47 mouse cellular contexts compared by ENCODE assay signal in genomic region chr19:12113807-12114206, GRCm38 (mm10). TPM values are rescaled to one million over a fixed set of nuclear protein-coding genes. Genes with fewer than 3 reads are reported as not detected.
"Had no signal": no experiment of that assay in that cellular context is flagged by ENCODE, and none has a peak within 500 bp of the region (broad histone marks: within the 10 kb centered on the region; RNA-seq: fewer than 3 reads in every experiment).

No protein-coding gene starts in this region.

- DNase-seq: left cerebral cortex, postnatal 4 days; liver; liver, embryonic 13.5 days; liver, postnatal 0 days; lung, adult 18-20 months; lung, adult 2 months; lung, embryonic 14.5 days; lung, postnatal 10 days; lung, postnatal 14 days; lung, postnatal 36 days; lung, postnatal 4 days; midbrain, embryonic 14.5 days had no signal

- H3K27ac ChIP-seq: limb, embryonic 10.5 days; limb, embryonic 12.5 days; limb, embryonic 13.5 days; limb, embryonic 15.5 days; liver, embryonic 12.5 days; liver, embryonic 13.5 days; liver, embryonic 14.5 days; liver, embryonic 15.5 days; lung, embryonic 15.5 days; macrophage; midbrain, embryonic 10.5 days; midbrain, embryonic 12.5 days; midbrain, embryonic 13.5 days; midbrain, embryonic 15.5 days had no signal

- H3K4me1 ChIP-seq: limb, embryonic 10.5 days; limb, embryonic 12.5 days; limb, embryonic 13.5 days; limb, embryonic 15.5 days; liver, embryonic 12.5 days; liver, embryonic 13.5 days; liver, embryonic 15.5 days; lung, embryonic 15.5 days; megakaryocyte, embryonic 14.5 days; midbrain, embryonic 10.5 days; midbrain, embryonic 12.5 days; midbrain, embryonic 13.5 days; midbrain, embryonic 15.5 days had no signal

- H3K9ac ChIP-seq: limb, embryonic 12.5 days; limb, embryonic 13.5 days; limb, embryonic 15.5 days; liver, embryonic 12.5 days; liver, embryonic 13.5 days; liver, embryonic 14.5 days; liver, embryonic 15.5 days; liver, postnatal 0 days; lung, embryonic 14.5 days; lung, embryonic 15.5 days; midbrain, embryonic 12.5 days; midbrain, embryonic 13.5 days; midbrain, embryonic 15.5 days had no signal

- H3K4me2 ChIP-seq: limb, embryonic 12.5 days; limb, embryonic 13.5 days; limb, embryonic 15.5 days; liver, embryonic 11.5 days; liver, embryonic 12.5 days; liver, embryonic 13.5 days; liver, embryonic 15.5 days; lung, embryonic 14.5 days; lung, embryonic 15.5 days; midbrain, embryonic 11.5 days; midbrain, embryonic 12.5 days; midbrain, embryonic 13.5 days; midbrain, embryonic 15.5 days had no signal

- H3K27me3 ChIP-seq: limb, embryonic 12.5 days; limb, embryonic 13.5 days; limb, embryonic 15.5 days; liver, embryonic 12.5 days; liver, embryonic 13.5 days; liver, embryonic 15.5 days; lung, embryonic 15.5 days; megakaryocyte, embryonic 14.5 days; midbrain, embryonic 12.5 days; midbrain, embryonic 13.5 days; midbrain, embryonic 15.5 days had no signal

- H3K36me3 ChIP-seq: limb, embryonic 10.5 days; limb, embryonic 12.5 days; limb, embryonic 13.5 days; limb, embryonic 15.5 days; liver, embryonic 12.5 days; liver, embryonic 13.5 days; liver, embryonic 15.5 days; lung, embryonic 15.5 days; midbrain, embryonic 10.5 days; midbrain, embryonic 12.5 days; midbrain, embryonic 13.5 days; midbrain, embryonic 15.5 days had no signal

- H3K4me3 ChIP-seq: limb, embryonic 10.5 days; limb, embryonic 12.5 days; limb, embryonic 13.5 days; limb, embryonic 15.5 days; liver, embryonic 12.5 days; liver, embryonic 13.5 days; liver, embryonic 15.5 days; lung, embryonic 15.5 days; megakaryocyte, embryonic 14.5 days; midbrain, embryonic 10.5 days; midbrain, embryonic 12.5 days; midbrain, embryonic 13.5 days; midbrain, embryonic 15.5 days; myocyte had no signal

- H3K9me3 ChIP-seq: limb, embryonic 10.5 days; limb, embryonic 12.5 days; limb, embryonic 13.5 days; limb, embryonic 15.5 days; liver, embryonic 12.5 days; liver, embryonic 13.5 days; liver, embryonic 15.5 days; lung, embryonic 15.5 days; megakaryocyte, embryonic 14.5 days; midbrain, embryonic 10.5 days; midbrain, embryonic 12.5 days; midbrain, embryonic 13.5 days; midbrain, embryonic 15.5 days had no signal

RNA-seq across cellular contexts. Expression of gene Olfr1428, which starts 1.9 kb away (rescaled TPM):
- total RNA-seq: left cerebral cortex, adult 8-10 months; left cerebral cortex, postnatal 10 days; left cerebral cortex, postnatal 14 days; left cerebral cortex, postnatal 25 days; left cerebral cortex, postnatal 36 days; left cerebral cortex, postnatal 4 days; liver, adult 2 months; megakaryocyte progenitor cell, adult 5-6 weeks; megakaryocyte, adult 5-6 weeks; megakaryocyte-erythroid progenitor cell, adult 5-6 weeks; midbrain, postnatal 0 days; monocyte, adult 5-6 weeks had no signal
- polyA plus RNA-seq: limb, embryonic 10.5 days; limb, embryonic 11.5 days; limb, embryonic 12.5 days; limb, embryonic 13.5 days; limb, embryonic 14.5 days; limb, embryonic 15.5 days; liver, adult 2 months; liver, embryonic 11.5 days; liver, embryonic 12.5 days; liver, embryonic 13.5 days; liver, embryonic 14.5 days; liver, embryonic 15.5 days; liver, embryonic 16.5 days; liver, postnatal 0 days; lung, adult 2 months; lung, embryonic 14.5 days; lung, embryonic 15.5 days; lung, embryonic 16.5 days; lung, postnatal 0 days; macrophage; midbrain, embryonic 10.5 days; midbrain, embryonic 11.5 days; midbrain, embryonic 12.5 days; midbrain, embryonic 13.5 days; midbrain, embryonic 14.5 days; midbrain, embryonic 15.5 days; midbrain, embryonic 16.5 days; midbrain, postnatal 0 days; myocyte; neural tube, embryonic 11.5 days had no signal

RNA-seq across cellular contexts. Expression of gene Olfr76, which starts 9.2 kb away (rescaled TPM):
- total RNA-seq: left cerebral cortex, adult 8-10 months; left cerebral cortex, postnatal 10 days; left cerebral cortex, postnatal 14 days; left cerebral cortex, postnatal 25 days; left cerebral cortex, postnatal 36 days; left cerebral cortex, postnatal 4 days; liver, adult 2 months; megakaryocyte progenitor cell, adult 5-6 weeks; megakaryocyte, adult 5-6 weeks; megakaryocyte-erythroid progenitor cell, adult 5-6 weeks; midbrain, postnatal 0 days; monocyte, adult 5-6 weeks had no signal
- polyA plus RNA-seq: limb, embryonic 10.5 days; limb, embryonic 11.5 days; limb, embryonic 12.5 days; limb, embryonic 13.5 days; limb, embryonic 14.5 days; limb, embryonic 15.5 days; liver, adult 2 months; liver, embryonic 12.5 days; liver, embryonic 13.5 days; liver, embryonic 14.5 days; liver, embryonic 15.5 days; liver, embryonic 16.5 days; liver, postnatal 0 days; lung, adult 2 months; lung, embryonic 14.5 days; lung, embryonic 15.5 days; lung, embryonic 16.5 days; lung, postnatal 0 days; macrophage; midbrain, embryonic 10.5 days; midbrain, embryonic 11.5 days; midbrain, embryonic 12.5 days; midbrain, embryonic 13.5 days; midbrain, embryonic 14.5 days; midbrain, embryonic 15.5 days; midbrain, embryonic 16.5 days; midbrain, postnatal 0 days; myocyte; neural tube, embryonic 11.5 days had no signal

RNA-seq across cellular contexts. Expression of gene Olfr1427, which starts 10.7 kb away (rescaled TPM):
- total RNA-seq: left cerebral cortex, adult 8-10 months; left cerebral cortex, postnatal 10 days; left cerebral cortex, postnatal 14 days; left cerebral cortex, postnatal 25 days; left cerebral cortex, postnatal 36 days; left cerebral cortex, postnatal 4 days; liver, adult 2 months; megakaryocyte progenitor cell, adult 5-6 weeks; megakaryocyte, adult 5-6 weeks; megakaryocyte-erythroid progenitor cell, adult 5-6 weeks; midbrain, postnatal 0 days; monocyte, adult 5-6 weeks had no signal
- polyA plus RNA-seq: limb, embryonic 10.5 days; limb, embryonic 11.5 days; limb, embryonic 12.5 days; limb, embryonic 13.5 days; limb, embryonic 14.5 days; limb, embryonic 15.5 days; liver, adult 2 months; liver, embryonic 11.5 days; liver, embryonic 12.5 days; liver, embryonic 13.5 days; liver, embryonic 14.5 days; liver, embryonic 15.5 days; liver, embryonic 16.5 days; liver, postnatal 0 days; lung, adult 2 months; lung, embryonic 14.5 days; lung, embryonic 15.5 days; lung, embryonic 16.5 days; lung, postnatal 0 days; macrophage; midbrain, embryonic 10.5 days; midbrain, embryonic 11.5 days; midbrain, embryonic 12.5 days; midbrain, embryonic 13.5 days; midbrain, embryonic 14.5 days; midbrain, embryonic 15.5 days; midbrain, embryonic 16.5 days; midbrain, postnatal 0 days; myocyte; neural tube, embryonic 11.5 days had no signal

RNA-seq across cellular contexts. Expression of gene Olfr1426, which starts 22.0 kb away (rescaled TPM):
- total RNA-seq: left cerebral cortex, adult 8-10 months; left cerebral cortex, postnatal 10 days; left cerebral cortex, postnatal 14 days; left cerebral cortex, postnatal 25 days; left cerebral cortex, postnatal 36 days; left cerebral cortex, postnatal 4 days; liver, adult 2 months; megakaryocyte progenitor cell, adult 5-6 weeks; megakaryocyte, adult 5-6 weeks; megakaryocyte-erythroid progenitor cell, adult 5-6 weeks; midbrain, postnatal 0 days; monocyte, adult 5-6 weeks had no signal
- polyA plus RNA-seq: limb, embryonic 10.5 days; limb, embryonic 11.5 days; limb, embryonic 12.5 days; limb, embryonic 13.5 days; limb, embryonic 14.5 days; limb, embryonic 15.5 days; liver, adult 2 months; liver, embryonic 11.5 days; liver, embryonic 12.5 days; liver, embryonic 13.5 days; liver, embryonic 14.5 days; liver, embryonic 15.5 days; liver, embryonic 16.5 days; liver, postnatal 0 days; lung, adult 2 months; lung, embryonic 14.5 days; lung, embryonic 15.5 days; lung, embryonic 16.5 days; lung, postnatal 0 days; macrophage; midbrain, embryonic 10.5 days; midbrain, embryonic 11.5 days; midbrain, embryonic 12.5 days; midbrain, embryonic 13.5 days; midbrain, embryonic 14.5 days; midbrain, embryonic 15.5 days; midbrain, embryonic 16.5 days; midbrain, postnatal 0 days; myocyte; neural tube, embryonic 11.5 days had no signal

RNA-seq across cellular contexts. Expression of gene Olfr1425, which starts 36.3 kb away (rescaled TPM):
- total RNA-seq: left cerebral cortex, adult 8-10 months; left cerebral cortex, postnatal 10 days; left cerebral cortex, postnatal 14 days; left cerebral cortex, postnatal 25 days; left cerebral cortex, postnatal 36 days; left cerebral cortex, postnatal 4 days; liver, adult 2 months; megakaryocyte progenitor cell, adult 5-6 weeks; megakaryocyte, adult 5-6 weeks; megakaryocyte-erythroid progenitor cell, adult 5-6 weeks; midbrain, postnatal 0 days; monocyte, adult 5-6 weeks had no signal
- polyA plus RNA-seq: limb, embryonic 10.5 days; limb, embryonic 11.5 days; limb, embryonic 12.5 days; limb, embryonic 13.5 days; limb, embryonic 14.5 days; limb, embryonic 15.5 days; liver, adult 2 months; liver, embryonic 11.5 days; liver, embryonic 12.5 days; liver, embryonic 13.5 days; liver, embryonic 14.5 days; liver, embryonic 15.5 days; liver, embryonic 16.5 days; liver, postnatal 0 days; lung, adult 2 months; lung, embryonic 14.5 days; lung, embryonic 15.5 days; lung, embryonic 16.5 days; lung, postnatal 0 days; macrophage; midbrain, embryonic 10.5 days; midbrain, embryonic 11.5 days; midbrain, embryonic 12.5 days; midbrain, embryonic 13.5 days; midbrain, embryonic 14.5 days; midbrain, embryonic 15.5 days; midbrain, embryonic 16.5 days; midbrain, postnatal 0 days; myocyte; neural tube, embryonic 11.5 days had no signal
